Mouse (Mus musculus) heart, embryonic 11.5 days (tissue): ENCODE measurements around the gene Ubl3. TPM values are rescaled to one million over a fixed set of nuclear protein-coding genes. Genes with fewer than 3 reads are reported as not detected.

Experiments used
- ATAC-seq: fragments of 200-750 bp; cut with Nextera tagmentation; replicated peaks from 2 replicates; pipeline ENCODE4 v1.8.0; 2017; ENCODE audit warnings: moderate library complexity; ENCODE audit not compliant: insufficient number of reproducible peaks, low FRiP score, low TSS enrichment
- H3K27ac ChIP-seq: fragments of 300-500 bp; sonication (generic); 2 replicates; pipeline ENCODE4 v1.5.1; 2014; ENCODE audit warnings: mild to moderate bottlenecking, low read depth, low read length
- H3K27me3 ChIP-seq: fragments of 300-500 bp; sonication (generic); 2 replicates; pipeline ENCODE4 v1.6.1; 2014; ENCODE audit warnings: mild to moderate bottlenecking, low read length, mixed read lengths; ENCODE audit not compliant: control insufficient read depth, insufficient read depth
- H3K36me3 ChIP-seq: fragments of 300-500 bp; sonication (generic); 2 replicates; pipeline ENCODE4 v1.6.1; 2014; ENCODE audit warnings: mild to moderate bottlenecking, low read length, moderate library complexity, mixed read lengths; ENCODE audit not compliant: control insufficient read depth, insufficient read depth
- H3K4me1 ChIP-seq: fragments of 300-500 bp; sonication (generic); 2 replicates; pipeline ENCODE4 v1.6.1; 2014; ENCODE audit warnings: low read length; ENCODE audit not compliant: control insufficient read depth, insufficient read depth
- H3K4me2 ChIP-seq: fragments of 300-500 bp; sonication (generic); 2 replicates; pipeline ENCODE4 v1.6.1; 2014; ENCODE audit warnings: mild to moderate bottlenecking, moderate library complexity
- H3K4me3 ChIP-seq: fragments of 300-500 bp; sonication (generic); 2 replicates; pipeline ENCODE4 v1.5.1; 2014; ENCODE audit warnings: low read depth, low read length
- H3K9ac ChIP-seq: fragments of 300-500 bp; sonication (generic); 2 replicates; pipeline ENCODE4 v1.6.1; 2014; ENCODE audit warnings: mild to moderate bottlenecking, low read depth, low read length, moderate library complexity
- H3K9me3 ChIP-seq: fragments of 300-500 bp; sonication (generic); replicated peaks from 2 replicates; pipeline ENCODE4 v1.6.1; 2016; ENCODE audit warnings: low read length; ENCODE audit not compliant: control insufficient read depth
- WGBS: fragments of 180-500 bp; shearing (Covaris S2); extraction: QIAGEN DNeasy Blood & Tissue Kit; methylation state at CpG from one replicate; pipeline ENCODE4 v1.1.7; 2014; ENCODE audit not compliant: insufficient replicate concordance; 5-methylcytosine and 5-hydroxymethylcytosine counted together
- polyA plus RNA-seq: library from polyadenylated mRNA; unstranded; fragments of >200 nt; fragmentation: Nextera tagmentation; extraction: Ambion mirVana; gene quantifications from 2 replicates; pipeline ENCODE4 v1.2.1, GENCODE M21; 2014

Gene Ubl3
- 57.1 and 59.1 TPM in 2 replicates for polyA plus RNA-seq

DNA sequence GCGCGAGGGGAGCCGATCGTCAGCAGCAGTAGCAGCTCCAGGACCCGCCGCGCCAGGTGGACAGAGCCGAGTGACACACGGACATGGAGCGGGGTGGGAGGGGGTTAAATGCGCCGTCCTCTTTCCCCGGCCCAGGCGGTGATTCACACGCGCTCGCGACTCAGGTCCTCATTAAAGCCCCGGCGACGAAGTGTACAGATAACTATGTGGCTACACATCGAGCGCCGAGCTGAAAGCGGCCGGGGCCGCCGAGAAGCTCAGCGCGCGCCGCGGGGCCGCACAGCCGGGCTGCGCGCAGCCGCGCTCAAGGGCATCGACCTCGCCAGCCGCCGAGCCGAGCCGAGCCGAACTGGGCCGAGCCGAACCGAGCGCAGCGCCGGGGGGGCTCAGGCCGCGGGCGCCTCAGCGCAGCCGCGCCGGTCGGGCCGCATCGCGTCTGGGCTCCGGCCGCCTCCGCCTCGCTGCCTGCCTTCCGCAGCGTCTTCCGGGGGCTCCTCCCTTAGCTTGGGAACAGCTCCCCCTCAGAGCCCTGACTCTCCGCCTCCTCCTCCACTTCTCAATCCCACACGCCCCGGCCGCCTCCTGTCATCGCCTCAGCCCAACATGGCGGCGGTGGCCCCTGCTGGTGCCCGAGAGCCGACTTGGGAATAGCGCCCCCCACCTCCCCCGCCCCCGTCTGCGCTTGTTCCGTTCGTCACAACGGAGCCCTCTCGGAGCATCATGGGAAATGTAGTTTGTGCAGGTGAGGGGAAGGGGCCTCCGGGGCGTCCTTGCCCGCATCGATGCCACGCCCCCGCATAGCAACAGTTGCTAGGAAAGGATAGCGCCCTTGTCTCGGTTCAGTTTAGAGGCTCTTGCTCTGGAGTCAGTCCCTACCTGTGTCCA is at the start of gene Ubl3:
Ubl3 (minus strand) TSS at position 603 of the 885 bp plus-strand sequence.
- Histone ChIP-seq H3K27me3 (no peaks in the 10 kb centered on the region), H3K36me3 (no peaks in the 10 kb centered on the region), H3K9me3 (no peaks in the 10 kb centered on the region), H3K4me3 (peak within 1 kb of the TSS; percentile 74), H3K9ac (peak within 1 kb of the TSS; percentile 88), H3K27ac (peak within 1 kb of the TSS; percentile 97), H3K4me2 (peak within 1 kb of the TSS; percentile 72), H3K4me1 (peaks cover 37% of the 10 kb centered on the region)
- under 1% methylated on average over 90 of the region's 95 CpGs for WGBS
- peak; percentile 94 for ATAC-seq

GRCm38 (mm10) chr5:148598376-148598775 is 45.8 kb upstream of the Ubl3 start:
- no peaks in the 10 kb centered on the region for H3K4me1 ChIP-seq
- H3K4me2 ChIP-seq, result no peak overlapping the region
- no peak for ATAC-seq

DNA sequence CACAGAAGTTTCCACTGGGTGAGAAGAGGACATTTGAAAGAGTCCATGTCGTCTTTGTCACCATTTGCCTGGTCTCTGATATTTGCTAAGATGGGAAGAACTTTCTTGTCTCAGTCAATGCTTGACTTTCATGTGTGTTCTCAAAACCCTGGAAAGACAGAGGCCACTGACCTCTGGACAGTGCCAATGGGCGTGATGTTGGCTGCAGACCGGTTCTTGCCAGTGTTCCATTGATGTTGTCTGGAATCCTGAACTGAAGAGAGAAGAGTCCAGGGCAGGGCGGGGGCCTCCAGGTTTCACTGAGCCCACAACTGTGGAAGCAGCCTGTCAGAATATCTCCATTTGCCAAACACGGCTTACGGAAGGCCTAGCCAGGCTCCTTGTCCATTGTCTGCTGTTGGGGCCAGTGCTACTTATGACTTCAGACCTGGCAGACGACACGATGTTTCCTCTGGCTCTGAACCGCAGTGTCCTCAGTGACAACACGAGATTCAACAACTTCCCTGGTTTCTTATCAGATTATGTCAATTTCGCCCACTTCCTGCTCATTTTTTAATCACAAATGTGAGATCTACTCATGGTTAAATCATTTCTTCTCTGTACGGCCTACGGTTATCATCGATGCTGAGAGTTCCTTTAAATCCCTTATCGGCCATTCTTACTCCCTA is 43.6 kb upstream of the Ubl3 start:
- Histone ChIP-seq H3K27me3 (no peaks in the 10 kb centered on the region), H3K9ac (no peak overlapping the region), H3K4me2 (no peak overlapping the region), H3K27ac (no peak overlapping the region), H3K36me3 (no peaks in the 10 kb centered on the region), H3K4me3 (no peak overlapping the region), H3K9me3 (no peaks in the 10 kb centered on the region), H3K4me1 (no peaks in the 10 kb centered on the region)
- ATAC-seq, result no peak
- WGBS, result 78% methylated on average over 15 of the region's 15 CpGs

More at GRCm38 (mm10) chr5:148598376-148598775, 45.8 kb upstream of the Ubl3 start:
- no peaks in the 10 kb centered on the region for H3K36me3 ChIP-seq
- H3K27me3 ChIP-seq, result no peaks in the 10 kb centered on the region
- H3K4me3 ChIP-seq, result no peak overlapping the region
- H3K9ac ChIP-seq, result no peak overlapping the region
- H3K27ac ChIP-seq, result no peak overlapping the region
- WGBS, result 61% methylated on average over 9 of the region's 9 CpGs
- no peaks in the 10 kb centered on the region for H3K9me3 ChIP-seq

- no peak overlapping the region for H3K4me3 ChIP-seq
- no peak overlapping the region for H3K27ac ChIP-seq
- no peaks in the 10 kb centered on the region for H3K4me1 ChIP-seq
- H3K27me3 ChIP-seq, result no peaks in the 10 kb centered on the region
- no peak overlapping the region for H3K4me2 ChIP-seq
- ATAC-seq, result no peak
- 73% methylated on average over 1 of the region's 1 CpGs for WGBS
- no peak overlapping the region for H3K9ac ChIP-seq
- H3K9me3 ChIP-seq, result no peaks in the 10 kb centered on the region
- no peaks in the 10 kb centered on the region for H3K36me3 ChIP-seq
Observed at GRCm38 (mm10) chr5:148595459-148595751, 42.8 kb upstream of the Ubl3 start.

DNA sequence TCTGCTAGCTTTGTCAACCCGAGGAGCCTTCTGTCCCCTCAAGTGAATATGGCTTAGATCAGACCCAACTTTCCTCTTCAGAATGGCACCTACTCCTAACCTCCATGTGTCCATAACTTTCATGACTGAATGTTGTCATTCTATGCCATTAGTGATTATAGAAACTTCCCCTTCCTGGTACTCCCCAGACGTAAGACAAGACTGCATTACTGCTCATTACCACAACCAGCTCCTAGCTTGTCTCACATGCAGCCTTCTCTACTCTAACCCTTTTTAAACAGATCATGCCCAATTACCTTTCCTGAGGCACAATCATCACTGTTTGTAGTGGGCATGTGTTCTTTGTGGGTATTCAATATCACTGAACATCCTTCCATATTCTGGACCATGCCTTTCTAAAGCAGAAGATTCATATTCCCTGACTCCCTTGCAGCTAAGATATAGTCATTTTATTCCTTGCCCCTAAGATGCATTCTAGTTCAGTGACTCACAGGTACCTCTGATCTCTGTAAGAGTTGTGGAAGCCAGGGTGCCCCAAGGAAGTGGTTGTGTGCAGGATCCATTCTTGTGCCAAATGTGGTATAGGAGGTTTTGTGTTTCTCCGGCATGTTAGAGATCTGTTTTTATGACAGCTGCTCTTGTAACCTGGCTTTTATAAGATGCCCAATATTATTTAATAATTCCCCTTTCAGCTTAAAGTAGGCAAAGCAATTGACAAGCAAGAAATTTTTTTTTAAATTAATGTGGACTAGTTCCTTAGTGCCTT is 42.3 kb upstream of the Ubl3 start:
- Histone ChIP-seq H3K4me1 (no peaks in the 10 kb centered on the region), H3K9ac (no peak overlapping the region), H3K9me3 (no peaks in the 10 kb centered on the region), H3K27ac (no peak overlapping the region), H3K36me3 (no peaks in the 10 kb centered on the region), H3K4me2 (no peak overlapping the region), H3K4me3 (no peak overlapping the region), H3K27me3 (no peaks in the 10 kb centered on the region)
- 91% methylated on average over 3 of the region's 3 CpGs for WGBS
- no peak for ATAC-seq

- no peak for ATAC-seq
- WGBS, result 41% methylated on average over 4 of the region's 4 CpGs
- H3K4me1 ChIP-seq, result peaks cover under 1% of the 10 kb centered on the region; the same call in 1 of the 2 replicates
- H3K27me3 ChIP-seq, result no peaks in the 10 kb centered on the region
- H3K4me2 ChIP-seq, result no peak overlapping the region
- H3K9ac ChIP-seq, result no peak overlapping the region
- no peak overlapping the region for H3K27ac ChIP-seq
- no peak overlapping the region for H3K4me3 ChIP-seq
- no peaks in the 10 kb centered on the region for H3K9me3 ChIP-seq
- no peaks in the 10 kb centered on the region for H3K36me3 ChIP-seq
Observed at GRCm38 (mm10) chr5:148593607-148594006, 41.0 kb upstream of the Ubl3 start.

DNA sequence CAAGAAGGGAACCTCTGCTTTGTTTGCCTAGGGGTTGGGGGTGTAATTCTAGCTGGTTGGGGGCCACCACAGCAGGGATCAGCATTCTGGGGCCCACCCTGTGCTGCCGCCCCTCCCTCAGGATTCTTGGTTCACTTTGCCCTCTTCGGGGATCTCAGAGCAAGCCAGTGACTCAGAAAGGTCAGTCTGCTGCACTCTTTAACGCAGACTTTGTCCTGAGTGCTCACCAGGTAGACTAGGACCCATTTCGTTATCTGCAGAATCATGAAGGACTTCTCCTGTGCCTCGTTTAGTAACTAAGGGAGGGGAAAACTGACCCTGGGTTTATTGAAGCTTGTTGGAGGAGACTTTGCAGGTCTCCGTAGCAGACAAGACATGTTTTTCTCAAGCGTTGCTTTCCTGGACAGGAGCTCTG is 38.9 kb upstream of the Ubl3 start:
- no peak overlapping the region for H3K4me2 ChIP-seq
- WGBS, result 60% methylated on average over 7 of the region's 7 CpGs

DNA sequence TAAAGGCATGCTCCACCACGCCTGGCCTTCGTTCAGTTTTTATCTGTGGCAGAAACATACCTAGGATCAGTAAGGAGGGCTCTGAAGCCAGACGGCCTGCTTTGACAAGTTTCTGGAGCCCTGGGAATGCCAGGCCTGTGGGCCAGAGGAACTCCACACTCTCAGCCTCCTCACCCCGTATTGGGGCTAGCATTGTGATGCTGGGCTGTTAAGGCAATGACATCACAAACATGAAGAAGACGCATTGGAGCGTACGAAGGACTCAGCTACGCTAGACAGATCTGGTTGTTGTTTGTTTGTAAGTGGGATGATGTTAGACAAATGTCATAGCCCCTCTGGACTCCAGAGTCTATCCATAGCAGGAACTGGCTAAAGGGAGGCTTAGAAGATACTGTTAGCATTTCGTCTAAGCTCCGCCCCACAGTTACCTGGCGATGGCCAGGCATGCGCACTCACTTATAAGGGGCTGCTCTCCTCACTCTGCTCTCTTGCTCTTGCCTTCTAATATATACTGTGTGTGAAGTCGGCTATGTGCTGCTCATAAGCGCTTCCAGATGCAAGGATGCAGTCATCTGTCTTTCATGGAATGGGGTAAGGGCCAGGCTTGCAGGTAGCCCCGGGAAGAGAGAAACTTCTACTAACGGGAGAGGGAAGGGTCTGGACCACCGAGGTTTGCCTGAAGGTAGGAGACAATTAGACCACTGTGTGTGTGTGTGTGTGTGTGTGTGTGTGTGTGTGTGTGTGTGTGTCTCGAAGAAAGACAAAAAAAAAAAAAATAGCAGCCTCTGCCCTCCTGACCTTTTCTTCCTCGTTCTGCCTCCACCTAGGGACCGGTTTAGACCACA is 38.2 kb upstream of the Ubl3 start:
- no peaks in the 10 kb centered on the region for H3K36me3 ChIP-seq
- H3K4me3 ChIP-seq, result no peak overlapping the region
- H3K27ac ChIP-seq, result no peak overlapping the region
- no peaks in the 10 kb centered on the region for H3K9me3 ChIP-seq
- H3K27me3 ChIP-seq, result no peaks in the 10 kb centered on the region
- no peak for ATAC-seq
- H3K4me1 ChIP-seq, result peaks cover 2% of the 10 kb centered on the region; the same call in 1 of the 2 replicates
- H3K4me2 ChIP-seq, result no peak overlapping the region
- whole genome bisulfite sequencing, result 69% methylated on average over 20 of the region's 20 CpGs
- no peak overlapping the region for H3K9ac ChIP-seq

More for the DNA sequence above, 38.9 kb upstream of the Ubl3 start:
- H3K27me3 ChIP-seq, result no peaks in the 10 kb centered on the region
- H3K4me3 ChIP-seq, result no peak overlapping the region
- H3K4me1 ChIP-seq, result peaks cover 2% of the 10 kb centered on the region; the same call in 1 of the 2 replicates
- no peaks in the 10 kb centered on the region for H3K9me3 ChIP-seq
- ATAC-seq, result no peak; the same call in 1 of the 2 replicates
- H3K9ac ChIP-seq, result no peak overlapping the region
- no peaks in the 10 kb centered on the region for H3K36me3 ChIP-seq
- no peak overlapping the region for H3K27ac ChIP-seq
